Mouse (Mus musculus) limb, embryonic 14.5 days (tissue): ENCODE measurements around the gene Sac3d1. TPM values are rescaled to one million over a fixed set of nuclear protein-coding genes. Genes with fewer than 3 reads are reported as not detected.
A peak's percentile ranks its signal among the peaks of the same experiment; 100 is the strongest.

ENCODE experiments used
- ATAC-seq: fragments of 200-750 bp; cut with Nextera tagmentation; 2 replicates; pipeline ENCODE4 v1.8.0; 2017; ENCODE audit warnings: low read depth, moderate number of reproducible peaks, moderate TSS enrichment; ENCODE audit not compliant: low FRiP score
- DNase-seq: peaks from one replicate; pipeline ENCODE4 v3.0.0-alpha.2; 2015; ENCODE audit warnings: low spot score
- H3K27ac ChIP-seq: fragments of 300-500 bp; sonication (generic); replicated peaks from 2 replicates; pipeline ENCODE4 v1.5.1; 2014; ENCODE audit warnings: low read depth, mild to moderate bottlenecking, low read length, moderate library complexity, mixed read lengths
- H3K27me3 ChIP-seq: fragments of 300-500 bp; sonication (generic); 2 replicates; pipeline ENCODE4 v1.6.1; 2014; ENCODE audit warnings: low read length, mixed read lengths; ENCODE audit not compliant: control insufficient read depth, insufficient read depth
- H3K36me3 ChIP-seq: fragments of 300-500 bp; sonication (generic); 2 replicates; pipeline ENCODE4 v1.6.1; 2014; ENCODE audit warnings: mild to moderate bottlenecking, low read length, moderate library complexity, mixed read lengths; ENCODE audit not compliant: control insufficient read depth, insufficient read depth
- H3K4me1 ChIP-seq: fragments of 300-500 bp; sonication (generic); 2 replicates; pipeline ENCODE4 v1.6.1; 2014; ENCODE audit warnings: antibody characterized with exemption, low read length, mixed read lengths; ENCODE audit not compliant: control insufficient read depth, insufficient read depth
- H3K4me2 ChIP-seq: fragments of 300-500 bp; sonication (generic); replicated peaks from 2 replicates; pipeline ENCODE4 v1.6.1; 2014; ENCODE audit warnings: low read depth, mild to moderate bottlenecking, low read length, moderate library complexity; ENCODE audit not compliant: severe bottlenecking
- H3K4me3 ChIP-seq: fragments of 300-500 bp; sonication (generic); replicated peaks from 2 replicates; pipeline ENCODE4 v1.5.1; 2014; ENCODE audit warnings: low read length
- H3K9ac ChIP-seq: fragments of 300-500 bp; sonication (generic); 2 replicates; pipeline ENCODE4 v1.6.1; 2014; ENCODE audit warnings: mild to moderate bottlenecking, low read depth, low read length, moderate library complexity; ENCODE audit not compliant: severe bottlenecking
- H3K9me3 ChIP-seq: fragments of 300-500 bp; sonication (generic); 2 replicates; pipeline ENCODE4 v1.6.1; 2016; ENCODE audit warnings: low read length; ENCODE audit not compliant: control insufficient read depth
- POLR2A ChIP-seq: fragments of 200-500 bp; IDR thresholded peaks from 2 replicates; pipeline ENCODE4 v1.8.0; 2012; ENCODE audit warnings: inconsistent platforms, mild to moderate bottlenecking, moderate library complexity, borderline replicate concordance; ENCODE audit not compliant: insufficient read depth, insufficient read length; ENCODE audit errors: extremely low read depth
- WGBS: fragments of 180-500 bp; shearing (Covaris S2); extraction: QIAGEN DNeasy Blood & Tissue Kit; methylation state at CpG from one replicate; pipeline ENCODE4 v1.1.7; 2014; 5-methylcytosine and 5-hydroxymethylcytosine counted together
- polyA plus RNA-seq, 2 experiments: library from polyadenylated mRNA; depleted of rRNA in 1 of 2; stranded (reverse) in 1 of 2; unstranded in 1 of 2; fragments of >200 nt; fragmentation: Nextera tagmentation in 1 of 2; extraction: Ambion mirVana in 1 of 2; gene quantifications; 2 replicates each; pipeline versions ENCODE4 v1.2.1 to v1.2.3; 2012 to 2014

Gene Sac3d1
- polyA plus RNA-seq, 2 experiments, result 45.6 to 55.9 TPM

DNA sequence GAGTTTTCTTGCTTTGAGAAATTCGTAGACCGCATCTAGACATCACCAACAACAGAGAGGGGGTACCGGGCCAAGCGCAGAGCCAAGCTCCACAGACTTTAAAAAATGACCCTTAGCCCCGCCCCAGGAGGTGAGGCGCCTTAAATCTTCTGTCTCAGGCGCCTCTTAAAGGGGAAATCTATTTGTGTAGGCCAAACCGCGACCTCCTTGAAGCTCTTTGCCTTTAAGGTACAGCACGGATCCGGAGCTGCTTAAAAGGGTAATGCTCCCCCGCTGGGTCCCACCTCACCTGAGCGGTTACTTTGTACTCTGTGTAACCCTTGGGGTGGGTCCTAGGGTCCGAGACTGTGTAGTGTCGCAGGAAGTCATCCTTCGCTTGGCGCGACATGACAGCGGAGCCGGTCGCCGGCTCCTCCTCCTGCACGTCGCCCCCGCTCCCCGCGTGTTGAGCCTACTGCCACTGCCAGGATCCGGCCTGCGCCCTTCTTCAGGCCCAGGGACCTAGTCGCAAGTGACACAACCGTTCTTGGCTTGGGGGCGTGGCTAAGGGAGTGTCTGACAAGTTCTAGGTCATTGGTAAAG is 9.4 kb upstream of the Sac3d1 start, which contains the start of gene Snx15:
Gene Snx15 (minus strand): TSS at position 545 of the 582 bp plus-strand sequence.
- H3K4me2 ChIP-seq, result peak within 1 kb of the TSS; percentile 52
- peak within 1 kb of the TSS; percentile 55 for H3K4me3 ChIP-seq
- H3K27ac ChIP-seq, result peak within 1 kb of the TSS; percentile 87
- peaks cover 3% of the 10 kb centered on the region; the same call in 1 of the 2 replicates for H3K4me1 ChIP-seq
- 0 out of 2 replicates have a peak, but pooled peaks have one; percentile 45 for TF ChIP-seq POLR2A
- peak within 1 kb of the TSS; percentile 67 for H3K9ac ChIP-seq
- under 1% methylated on average over 32 of the region's 32 CpGs for WGBS
- no peaks in the 10 kb centered on the region for H3K9me3 ChIP-seq
- H3K36me3 ChIP-seq, result peaks cover 6% of the 10 kb centered on the region; the same call in 1 of the 2 replicates
- ATAC-seq (peak; percentile 92), DNase-seq (peak; percentile 94)
- no peaks in the 10 kb centered on the region for H3K27me3 ChIP-seq

DNA sequence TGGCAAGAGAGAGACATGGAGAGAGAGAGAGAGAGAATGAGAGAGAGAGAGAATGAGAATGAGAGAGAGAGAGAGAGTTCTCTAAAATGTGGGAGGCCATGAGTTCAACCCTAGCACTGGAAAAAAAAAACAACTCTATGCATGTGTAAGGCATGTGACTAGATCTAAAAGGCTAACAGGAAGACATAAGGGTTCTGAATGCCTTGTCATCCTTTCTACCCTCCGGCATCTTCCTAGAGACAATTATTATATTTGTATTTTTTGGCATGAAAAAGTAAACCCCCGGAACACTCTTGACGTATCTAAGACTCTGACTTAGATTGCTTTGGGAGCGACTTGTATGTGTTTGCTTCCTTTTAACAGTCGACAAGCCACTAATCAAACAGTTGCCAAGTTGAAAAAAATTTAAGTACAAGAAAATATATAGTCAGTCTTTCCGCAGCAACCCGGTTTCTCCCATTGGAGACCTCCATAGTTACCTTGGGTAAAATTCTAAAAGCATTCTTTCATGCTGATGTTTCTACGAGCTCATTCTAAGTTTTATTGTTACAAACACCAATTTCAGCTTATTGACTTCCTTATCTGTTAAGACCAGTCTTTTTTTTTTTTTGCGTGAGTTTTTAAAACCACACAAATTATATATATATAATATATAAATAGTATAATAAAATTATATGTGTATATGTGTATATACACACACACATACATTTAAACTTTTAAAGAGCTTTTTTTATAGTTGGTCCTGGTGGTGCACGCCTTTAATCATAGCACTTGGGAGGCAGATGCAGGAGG is 8.5 kb upstream of the Sac3d1 start:
- H3K27me3 ChIP-seq, result no peaks in the 10 kb centered on the region
- H3K9ac ChIP-seq, result peak overlapping the region; percentile 67
- no peaks in the 10 kb centered on the region for H3K9me3 ChIP-seq
- H3K4me2 ChIP-seq, result peak overlapping the region; percentile 52
- peaks cover 6% of the 10 kb centered on the region; the same call in 1 of the 2 replicates for H3K36me3 ChIP-seq
- peak overlapping the region; percentile 87; the same call in 1 of the 2 replicates for H3K27ac ChIP-seq
- ATAC-seq, result no peak
- H3K4me1 ChIP-seq, result peaks cover 3% of the 10 kb centered on the region; the same call in 1 of the 2 replicates
- peak overlapping the region; percentile 55 for H3K4me3 ChIP-seq
- no peak for DNase-seq
- TF ChIP-seq POLR2A, result no peak
- 66% methylated on average over 10 of the region's 10 CpGs for WGBS

DNA sequence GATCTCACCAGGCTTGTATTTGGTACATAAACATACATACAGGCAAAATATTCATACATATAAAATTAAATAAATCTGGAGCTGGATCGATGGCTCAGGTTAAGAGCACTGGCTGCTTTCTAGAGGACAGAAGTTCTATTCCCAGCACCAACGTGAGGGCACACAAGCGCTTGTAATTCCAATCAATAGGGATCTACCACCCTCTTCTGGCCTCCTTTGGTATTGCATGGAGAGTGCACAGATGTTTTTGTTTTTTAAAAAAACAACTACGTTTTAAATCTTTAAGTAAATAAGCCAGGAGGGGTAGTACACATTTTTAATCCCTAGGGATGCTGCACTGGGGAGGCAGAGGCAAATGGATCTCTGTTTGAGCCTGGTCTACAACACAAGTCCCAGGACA is 7.8 kb upstream of the Sac3d1 start:
- no peak for TF ChIP-seq POLR2A
- Histone ChIP-seq H3K9me3 (no peaks in the 10 kb centered on the region), H3K9ac (no peak overlapping the region), H3K4me3 (no peak overlapping the region), H3K27ac (no peak overlapping the region), H3K27me3 (no peaks in the 10 kb centered on the region), H3K4me2 (no peak overlapping the region), H3K4me1 (peaks cover 3% of the 10 kb centered on the region; the same call in 1 of the 2 replicates), H3K36me3 (peaks cover 6% of the 10 kb centered on the region; the same call in 1 of the 2 replicates)
- 22% methylated on average over 4 of the region's 4 CpGs for WGBS
- ATAC-seq, result no peak
- peak; percentile 52 for DNase-seq

DNA sequence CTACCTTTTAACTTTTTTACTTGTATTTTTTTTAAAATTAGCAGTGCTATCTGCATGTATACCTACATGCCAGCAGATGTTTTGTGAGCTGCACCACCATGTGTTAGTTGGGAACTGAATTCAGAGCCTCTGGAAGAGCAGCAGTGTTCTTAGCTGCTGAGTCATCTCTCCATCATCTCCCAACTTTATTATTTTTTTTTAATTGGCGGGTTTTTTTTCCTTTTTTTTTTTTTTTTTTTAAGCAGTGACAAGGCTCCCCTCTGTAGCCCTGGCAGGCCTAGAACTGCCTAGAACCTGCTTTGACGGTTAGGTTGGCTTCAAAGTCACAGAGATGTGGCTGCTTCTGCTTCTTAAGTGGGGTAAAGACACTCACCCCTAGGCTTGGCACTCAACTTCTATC is 6.4 kb upstream of the Sac3d1 start:
- Histone ChIP-seq H3K27me3 (no peaks in the 10 kb centered on the region), H3K4me3 (no peak overlapping the region), H3K9me3 (no peaks in the 10 kb centered on the region), H3K4me2 (no peak overlapping the region), H3K36me3 (peaks cover 14% of the 10 kb centered on the region), H3K27ac (no peak overlapping the region), H3K9ac (no peak overlapping the region), H3K4me1 (peaks cover 3% of the 10 kb centered on the region; the same call in 1 of the 2 replicates)
- ATAC-seq (no peak), DNase-seq (no peak)
- no peak for TF ChIP-seq POLR2A
- 68% methylated on average over 2 of the region's 2 CpGs for WGBS

DNA sequence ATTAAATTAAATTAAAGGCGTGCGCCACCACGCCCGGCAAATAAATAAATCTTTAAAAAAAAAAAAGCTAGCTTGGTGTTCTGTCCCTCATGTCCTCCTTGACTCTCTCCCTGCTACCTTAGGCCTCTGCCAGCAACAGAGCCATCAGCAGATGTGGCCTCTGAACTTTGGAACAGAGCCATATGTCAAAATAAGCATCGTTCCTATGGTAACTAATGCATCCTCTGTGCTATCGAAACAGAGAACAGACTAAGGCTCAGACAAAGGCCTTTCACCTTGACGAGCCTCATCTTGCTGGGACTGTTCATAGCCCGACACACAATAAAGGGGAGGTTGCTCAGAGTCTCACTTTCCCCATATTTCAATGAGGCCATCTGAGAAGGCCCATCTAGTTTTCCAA is 4.9 kb upstream of the Sac3d1 start:
- no peaks in the 10 kb centered on the region for H3K9me3 ChIP-seq
- no peak for DNase-seq
- no peak overlapping the region for H3K9ac ChIP-seq
- H3K27ac ChIP-seq, result no peak overlapping the region
- TF ChIP-seq POLR2A, result no peak
- H3K4me1 ChIP-seq, result peaks cover 6% of the 10 kb centered on the region
- WGBS, result 68% methylated on average over 8 of the region's 8 CpGs
- no peak overlapping the region for H3K4me2 ChIP-seq
- ATAC-seq, result no peak
- no peaks in the 10 kb centered on the region for H3K27me3 ChIP-seq
- no peak overlapping the region for H3K4me3 ChIP-seq
- H3K36me3 ChIP-seq, result peaks cover 14% of the 10 kb centered on the region
